ENCODE assay signal across 41 mouse cellular contexts in the genomic region with DNA sequence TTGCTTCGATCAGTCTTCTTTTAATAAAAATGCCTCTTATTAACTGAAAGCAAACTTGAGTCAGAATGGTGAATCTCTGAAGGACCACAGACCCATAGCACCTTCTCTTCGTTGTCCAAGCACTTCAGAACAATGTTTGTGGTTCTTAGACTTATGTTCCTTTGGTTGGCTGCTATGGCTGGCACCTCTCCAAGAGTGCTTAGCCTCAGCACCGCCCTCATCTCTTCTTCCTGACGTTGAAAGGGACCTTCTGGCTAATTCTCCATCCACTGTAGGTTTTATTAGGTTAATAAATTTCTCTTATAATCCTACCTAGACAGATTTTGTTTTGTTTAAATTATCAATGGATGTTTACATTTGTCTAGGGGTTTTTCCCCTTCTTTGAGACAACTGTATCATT. TPM values are rescaled to one million over a fixed set of nuclear protein-coding genes. Genes with fewer than 3 reads are reported as not detected.
DNase-seq lines count a peak whose midpoint lies in the region; ATAC-seq and TF ChIP-seq lines count a peak whose summit lies in the region.
"Had no signal": no experiment of that assay in that cellular context is flagged by ENCODE, and none has a peak within 500 bp of the region (broad histone marks: within the 10 kb centered on the region; RNA-seq: fewer than 3 reads in every experiment).

No protein-coding gene starts in this region.

- H3K4me2 ChIP-seq in kidney, postnatal 0 days (ENCODE audit: low read length): no peak overlapping the region
- no peak overlapping the region for H3K4me2 ChIP-seq in lung, embryonic 14.5 days
- H3K4me2 ChIP-seq: heart, embryonic 15.5 days; hindbrain, embryonic 14.5 days; limb, embryonic 13.5 days; liver, embryonic 12.5 days; midbrain, embryonic 12.5 days; neural tube, embryonic 12.5 days had no signal

- no peak for ATAC-seq in kidney, postnatal 0 days (replicated peaks; ENCODE audit: low FRiP score, low read depth)
- ATAC-seq in lung, embryonic 14.5 days (ENCODE audit: insufficient read depth): no peak
- no peak for ATAC-seq in megakaryocyte, adult 5-6 weeks (ENCODE audit: poor library complexity, severe bottlenecking)
- ATAC-seq: activated CD4-positive, CD25-positive, alpha-beta regulatory T cell, adult 4 months; CD4-positive, CD25-positive, alpha-beta regulatory T cell, adult 4 months; forebrain, embryonic 16.5 days; intestine, postnatal 0 days; liver, embryonic 12.5 days; liver, postnatal 0 days had no signal

- H3K27me3 ChIP-seq in kidney, postnatal 0 days (ENCODE audit: insufficient read depth, low read length): no peaks in the 10 kb centered on the region
- no peaks in the 10 kb centered on the region for H3K27me3 ChIP-seq in kidney, adult 2 months (replicated peaks; ENCODE audit: control insufficient read depth, insufficient read depth, low read length)
- H3K27me3 ChIP-seq in lung, embryonic 14.5 days (ENCODE audit: insufficient read depth, low read length): no peaks in the 10 kb centered on the region
- H3K27me3 ChIP-seq in MEL (ENCODE audit: control insufficient read depth in 1 of 2, insufficient read depth in 2 of 2, low read length in 2 of 2): no peaks in the 10 kb centered on the region
- H3K27me3 ChIP-seq: heart, embryonic 15.5 days; limb, embryonic 13.5 days; liver, embryonic 12.5 days; megakaryocyte, embryonic 14.5 days; midbrain, embryonic 12.5 days; neural tube, embryonic 12.5 days had no signal

- H3K79me2 ChIP-seq in MEL (ENCODE audit: control insufficient read depth, insufficient read depth, low read length, poor library complexity): no peaks in the 10 kb centered on the region
- H3K79me2 ChIP-seq in macrophage (ENCODE audit: inconsistent target): no peaks in the 10 kb centered on the region

- peak; percentile 61 for DNase-seq in kidney, postnatal 0 days (ENCODE audit: low spot score)
- DNase-seq in kidney, adult 2 months: no peak
- peak; percentile 66 for DNase-seq in lung, embryonic 14.5 days
- no peak for DNase-seq in lung, adult 18-20 months
- peak; percentile 47 for DNase-seq in MEL (ENCODE audit: low read depth, low spot score)
- DNase-seq: adrenal gland, adult 2 months; cerebellum, adult 2 months; heart, postnatal 36 days; kidney, postnatal 25 days; liver, postnatal 0 days; right cerebral cortex, postnatal 4 days; thymus, adult 18-20 months; thymus, postnatal 25 days had no signal

- 41% methylated on average over 4 of the region's 4 CpGs for WGBS in kidney, postnatal 0 days
- 41% methylated on average over 4 of the region's 4 CpGs for WGBS in kidney, adult 2 months
- WGBS in lung, embryonic 14.5 days: 35% methylated on average over 4 of the region's 4 CpGs
- 30% methylated on average over 4 of the region's 4 CpGs for WGBS in macrophage (ENCODE audit: missing documents)

- H3K4me3 ChIP-seq in kidney, postnatal 0 days (replicated peaks; ENCODE audit: low read depth, low read length): no peak overlapping the region
- H3K4me3 ChIP-seq in kidney, adult 2 months (ENCODE audit: insufficient read depth, low read depth, low read length): no peak overlapping the region
- no peak overlapping the region for H3K4me3 ChIP-seq in lung, embryonic 14.5 days (ENCODE audit: low read depth, low read length)
- no peak overlapping the region for H3K4me3 ChIP-seq in MEL (ENCODE audit: control insufficient read depth in 1 of 2, insufficient read depth in 1 of 2, low read depth in 2 of 2, low read length in 2 of 2)
- no peak overlapping the region for H3K4me3 ChIP-seq in macrophage (ENCODE audit: inconsistent target)
- H3K4me3 ChIP-seq: erythroblast, embryonic 14.5 days; heart, embryonic 15.5 days; layer of hippocampus, adult 2 months; left cerebral cortex, adult 2 months; limb, embryonic 13.5 days; liver, embryonic 12.5 days; megakaryocyte, embryonic 14.5 days; midbrain, embryonic 12.5 days; myocyte; neural tube, embryonic 12.5 days had no signal

- no peaks in the 10 kb centered on the region for H3K4me1 ChIP-seq in kidney, postnatal 0 days (replicated peaks; ENCODE audit: insufficient read depth, low read length)
- H3K4me1 ChIP-seq in kidney, adult 2 months (ENCODE audit: control insufficient read depth, insufficient read depth, low read length): no peaks in the 10 kb centered on the region
- no peaks in the 10 kb centered on the region for H3K4me1 ChIP-seq in lung, embryonic 14.5 days (ENCODE audit: insufficient read depth)
- no peaks in the 10 kb centered on the region for H3K4me1 ChIP-seq in MEL (ENCODE audit: control insufficient read depth in 1 of 2, insufficient read depth in 2 of 2, low read length in 2 of 2)
- H3K4me1 ChIP-seq: heart, embryonic 15.5 days; limb, embryonic 13.5 days; liver, embryonic 12.5 days; megakaryocyte, embryonic 14.5 days; midbrain, embryonic 12.5 days; neural tube, embryonic 12.5 days had no signal

- TF ChIP-seq CTCF in kidney, postnatal 0 days (IDR thresholded peaks at IDR 0.05; ENCODE audit: low read depth): no peak
- TF ChIP-seq CTCF in kidney, adult 2 months (conservative IDR thresholded peaks at IDR 0.05; ENCODE audit: insufficient read depth, insufficient read length, low read depth, low read length): no peak
- TF ChIP-seq CTCF in lung, embryonic 14.5 days (IDR thresholded peaks at IDR 0.05; ENCODE audit: low read depth): no peak
- no peak for TF ChIP-seq CTCF in MEL (IDR thresholded peaks at IDR 0.05 in 2 of 3, conservative IDR thresholded peaks at IDR 0.05 in 1 of 3; ENCODE audit: control insufficient read depth in 1 of 3, insufficient read depth in 1 of 3, low read depth in 2 of 3, low read length in 3 of 3, poor library complexity in 1 of 3, severe bottlenecking in 1 of 3)

- no peak overlapping the region for H3K27ac ChIP-seq in kidney, postnatal 0 days
- H3K27ac ChIP-seq in kidney, adult 2 months (ENCODE audit: insufficient read depth, low read depth, low read length): no peak overlapping the region
- H3K27ac ChIP-seq in lung, embryonic 14.5 days (ENCODE audit: low read depth): no peak overlapping the region
- H3K27ac ChIP-seq in MEL (ENCODE audit: control insufficient read depth, low read depth, low read length): no peak overlapping the region
- H3K27ac ChIP-seq in macrophage: peak overlapping the region; percentile 73
- H3K27ac ChIP-seq: heart, embryonic 15.5 days; hindbrain, embryonic 14.5 days; layer of hippocampus, adult 2 months; left cerebral cortex, adult 2 months; limb, embryonic 13.5 days; liver, embryonic 12.5 days; midbrain, embryonic 12.5 days; neural tube, embryonic 12.5 days; stomach, postnatal 0 days had no signal

- TF ChIP-seq EP300 in MEL (IDR thresholded peaks at IDR 0.05; ENCODE audit: low read depth in 1 of 2, low read length in 2 of 2): no peak

- TF ChIP-seq POLR2A in kidney, adult 2 months (IDR thresholded peaks at IDR 0.05; ENCODE audit: low read depth, low read length): no peak
- TF ChIP-seq POLR2A in MEL (IDR thresholded peaks at IDR 0.05; ENCODE audit: control insufficient read depth in 1 of 2, insufficient read depth in 1 of 2, low read depth in 1 of 2, low read length in 2 of 2, poor library complexity in 1 of 2): no peak

- H3K36me3 ChIP-seq in kidney, postnatal 0 days (ENCODE audit: insufficient read depth, low read length): no peaks in the 10 kb centered on the region
- H3K36me3 ChIP-seq in kidney, adult 2 months (ENCODE audit: control insufficient read depth, insufficient read depth, low read length): no peaks in the 10 kb centered on the region
- H3K36me3 ChIP-seq in lung, embryonic 14.5 days (ENCODE audit: insufficient read depth): no peaks in the 10 kb centered on the region
- H3K36me3 ChIP-seq in MEL (ENCODE audit: control insufficient read depth in 1 of 2, insufficient read depth in 2 of 2, low read length in 2 of 2): no peaks in the 10 kb centered on the region; a peak in 1 of 4 replicates
- no peaks in the 10 kb centered on the region for H3K36me3 ChIP-seq in macrophage (ENCODE audit: inconsistent target)
- H3K36me3 ChIP-seq: heart, embryonic 15.5 days; limb, embryonic 13.5 days; liver, embryonic 12.5 days; midbrain, embryonic 12.5 days; neural tube, embryonic 12.5 days had no signal

- H3K9ac ChIP-seq in kidney, postnatal 0 days (ENCODE audit: low read depth, low read length): no peak overlapping the region
- H3K9ac ChIP-seq in lung, embryonic 14.5 days: no peak overlapping the region
- H3K9ac ChIP-seq in MEL (ENCODE audit: control insufficient read depth, low read depth, low read length, poor library complexity, severe bottlenecking): no peak overlapping the region
- H3K9ac ChIP-seq: heart, embryonic 15.5 days; hindbrain, embryonic 14.5 days; limb, embryonic 13.5 days; liver, embryonic 12.5 days; liver, postnatal 0 days; midbrain, embryonic 12.5 days; neural tube, embryonic 12.5 days had no signal

- TF ChIP-seq RAD21 in MEL (IDR thresholded peaks at IDR 0.05; ENCODE audit: low read depth, low read length): no peak

- H3K9me3 ChIP-seq in kidney, postnatal 0 days (replicated peaks; ENCODE audit: low read length): no peaks in the 10 kb centered on the region
- H3K9me3 ChIP-seq in lung, embryonic 14.5 days (ENCODE audit: low read depth, low read length): no peaks in the 10 kb centered on the region
- no peaks in the 10 kb centered on the region for H3K9me3 ChIP-seq in MEL (replicated peaks; ENCODE audit: insufficient read depth, low read length)
- H3K9me3 ChIP-seq: heart, embryonic 15.5 days; liver, embryonic 12.5 days; midbrain, embryonic 12.5 days; neural tube, embryonic 12.5 days had no signal

TF ChIP-seq in MEL, 35 proteins besides CTCF, POLR2A, EP300 and RAD21 (continues in another document):
- TF ChIP-seq UBTF (IDR thresholded peaks at IDR 0.05; ENCODE audit: borderline replicate concordance, insufficient read depth, low read depth, low read length) (no peak), CHD2 (IDR thresholded peaks at IDR 0.05; ENCODE audit: low read length) (no peak), ZMIZ1 (IDR thresholded peaks at IDR 0.05; ENCODE audit: low read depth, low read length) (no peak), USF2 (IDR thresholded peaks at IDR 0.05; ENCODE audit: borderline replicate concordance in 1 of 2, insufficient read depth in 1 of 2, low read depth in 1 of 2, low read length in 2 of 2) (no peak), MYC (IDR thresholded peaks at IDR 0.05; ENCODE audit: low read depth, low read length) (no peak), MAZ (IDR thresholded peaks at IDR 0.05; ENCODE audit: low read depth, low read length) (no peak), NRF1 (IDR thresholded peaks at IDR 0.05; ENCODE audit: insufficient read depth, low read depth, low read length, poor library complexity, severe bottlenecking) (no peak)

RNA-seq across cellular contexts. Expression of a gene that starts 2.7 kb away (rescaled TPM):
- not detected in 2 replicates for polyA plus RNA-seq in kidney, postnatal 0 days (2015; fragmentation: Nextera tagmentation; extraction: Ambion mirVana)
- not detected in 2 replicates for polyA plus RNA-seq in kidney, adult 2 months (2012; rRNA removed)
- not detected in 2 replicates for polyA plus RNA-seq in lung, embryonic 14.5 days (2014; fragmentation: Nextera tagmentation; extraction: Ambion mirVana)
- not detected in 2 replicates for total RNA-seq in MEL (2012; rRNA removed)
- polyA plus RNA-seq in MEL (2012; ENCODE audit: insufficient read depth in 1 of 2, insufficient read length in 2 of 2, low read depth in 1 of 2, low replicate concordance in 2 of 2, missing spikeins in 1 of 2) (not detected), macrophage (2018) (not detected in 3 replicates)
- total RNA-seq in macrophage (2018; cell fraction: chromatin; rRNA removed): not detected
- total RNA-seq in macrophage (2018; cell fraction: cytosol; rRNA removed): not detected
- not detected for total RNA-seq in macrophage (2018; cell fraction: nucleus; rRNA removed)
- not detected in 2 replicates for total RNA-seq in megakaryocyte, adult 5-6 weeks (2015)
- not detected in 2 replicates for total RNA-seq in megakaryocyte, adult 5-6 weeks (2017)
- total RNA-seq: adrenal gland, adult 2 months; adrenal gland, postnatal 36 days; gastrocnemius, adult 8-10 months; heart, postnatal 36 days; layer of hippocampus, adult 2 months; layer of hippocampus, postnatal 14 days; left cerebral cortex, adult 2 months; left cerebral cortex, postnatal 25 days; midbrain, postnatal 0 days had no signal
- polyA plus RNA-seq: activated CD4-positive, CD25-positive, alpha-beta regulatory T cell, adult 4 months; adrenal gland, adult 2 months; CD4-positive, CD25-positive, alpha-beta regulatory T cell, adult 4 months; cerebellum, adult 2 months; cortical plate, adult 2 months; embryonic facial prominence, embryonic 14.5 days; erythroblast, embryonic 14.5 days; forebrain, embryonic 11.5 days; forebrain, embryonic 16.5 days; gonadal fat pad, adult 2 months; heart, embryonic 15.5 days; hindbrain, embryonic 14.5 days; intestine, postnatal 0 days; limb, embryonic 13.5 days; liver, embryonic 12.5 days; liver, postnatal 0 days; midbrain, embryonic 12.5 days; midbrain, postnatal 0 days; myocyte; neural tube, embryonic 12.5 days; spleen, adult 2 months; stomach, postnatal 0 days had no signal

Comparison
In these comparisons a context has a peak if more than half of its experiments do, and no peak if none do; other contexts are left out.
1. DNase-seq: peak in kidney, postnatal 0 days (single experiment), lung, embryonic 14.5 days (single experiment) and MEL (single experiment); none in kidney, adult 2 months (single experiment) and lung, adult 18-20 months (0 of 2).